Mouse (Mus musculus): Measurements from ENCODE around the gene Zfp385a. TPM values are rescaled to one million over a fixed set of nuclear protein-coding genes. Genes with fewer than 3 reads are reported as not detected.

The Zfp385a gene
- polyA plus RNA-seq (2012) = 312 and 339 TPM in 2 replicates

GRCm38 (mm10) chr15:103339961-103340337 lies at the start of gene Zfp385a:
Gene Zfp385a, minus strand, starts transcription at chr15:103340093.

DNA sequence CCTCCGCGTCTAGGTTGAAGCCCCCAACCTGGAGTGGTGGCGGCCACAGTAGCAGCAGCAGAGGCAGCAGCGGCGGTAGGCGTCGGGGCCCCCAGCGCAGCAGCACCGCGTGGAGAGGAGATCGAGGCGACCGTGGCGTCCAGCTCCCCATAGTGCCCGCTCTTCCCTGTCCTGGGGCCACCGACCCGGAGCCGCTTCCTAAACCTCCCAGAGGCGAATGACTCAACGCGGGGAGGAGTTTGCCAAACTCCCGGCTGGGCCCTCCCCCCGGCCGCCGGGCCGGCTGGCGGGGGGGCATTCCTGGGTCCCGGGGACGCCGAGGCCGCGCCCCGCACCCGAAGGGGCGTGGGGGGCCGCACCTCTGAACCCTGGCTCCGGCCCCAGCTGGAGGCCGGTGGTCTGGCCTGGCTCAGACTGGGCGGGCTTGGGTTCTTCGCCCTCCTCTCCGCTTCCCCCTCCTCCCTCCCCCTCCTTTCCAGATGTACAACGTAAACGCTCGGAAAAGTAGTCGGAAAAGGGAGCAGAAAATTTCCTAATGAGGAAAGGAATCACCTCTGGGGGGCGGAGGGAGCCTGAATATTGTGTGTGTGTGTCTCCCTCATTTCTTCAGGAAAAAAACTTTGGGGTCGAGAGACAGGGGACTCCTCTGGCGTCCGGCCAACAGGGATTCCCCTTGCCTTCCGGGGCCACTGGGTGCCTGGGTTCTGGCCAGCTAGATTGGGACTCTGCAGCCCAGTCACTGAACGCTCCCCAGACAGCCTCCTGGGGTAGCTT lies 26.7 kb upstream of the Zfp385a start, which contains the start of gene Itga5:
Gene Itga5, minus strand, starts transcription at position 388 of the 774 bp plus-strand sequence.

DNA sequence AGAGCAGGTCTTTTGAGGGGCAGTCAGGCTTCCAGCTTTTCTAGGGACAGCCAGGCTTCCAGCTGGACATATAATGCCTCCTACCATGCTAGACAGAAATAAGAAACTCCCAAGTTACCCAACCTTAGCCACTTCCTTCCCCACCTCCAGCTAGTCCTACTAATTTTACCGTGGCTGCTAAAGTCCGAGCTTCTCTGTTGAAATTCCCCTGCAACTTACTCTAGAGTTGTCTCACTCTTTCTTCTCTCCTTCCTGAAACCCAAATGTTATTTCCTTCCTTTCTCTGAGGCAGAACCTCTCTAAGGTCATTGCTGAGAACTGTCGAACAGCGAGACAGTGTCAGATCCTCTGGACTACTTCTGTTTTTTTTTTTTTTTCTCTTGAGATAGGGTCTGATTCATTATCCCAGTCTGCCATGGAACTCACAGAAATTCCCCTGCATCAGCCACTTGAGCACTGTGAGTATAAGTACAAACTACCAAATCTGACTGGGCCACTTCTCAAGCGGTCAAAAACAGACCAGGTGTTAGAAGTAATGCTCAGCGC lies 29.5 kb downstream of the Zfp385a start, which contains the start of gene Gpr84:
Gene Gpr84, minus strand, starts transcription at position 248 of the 546 bp plus-strand sequence.

DNA sequence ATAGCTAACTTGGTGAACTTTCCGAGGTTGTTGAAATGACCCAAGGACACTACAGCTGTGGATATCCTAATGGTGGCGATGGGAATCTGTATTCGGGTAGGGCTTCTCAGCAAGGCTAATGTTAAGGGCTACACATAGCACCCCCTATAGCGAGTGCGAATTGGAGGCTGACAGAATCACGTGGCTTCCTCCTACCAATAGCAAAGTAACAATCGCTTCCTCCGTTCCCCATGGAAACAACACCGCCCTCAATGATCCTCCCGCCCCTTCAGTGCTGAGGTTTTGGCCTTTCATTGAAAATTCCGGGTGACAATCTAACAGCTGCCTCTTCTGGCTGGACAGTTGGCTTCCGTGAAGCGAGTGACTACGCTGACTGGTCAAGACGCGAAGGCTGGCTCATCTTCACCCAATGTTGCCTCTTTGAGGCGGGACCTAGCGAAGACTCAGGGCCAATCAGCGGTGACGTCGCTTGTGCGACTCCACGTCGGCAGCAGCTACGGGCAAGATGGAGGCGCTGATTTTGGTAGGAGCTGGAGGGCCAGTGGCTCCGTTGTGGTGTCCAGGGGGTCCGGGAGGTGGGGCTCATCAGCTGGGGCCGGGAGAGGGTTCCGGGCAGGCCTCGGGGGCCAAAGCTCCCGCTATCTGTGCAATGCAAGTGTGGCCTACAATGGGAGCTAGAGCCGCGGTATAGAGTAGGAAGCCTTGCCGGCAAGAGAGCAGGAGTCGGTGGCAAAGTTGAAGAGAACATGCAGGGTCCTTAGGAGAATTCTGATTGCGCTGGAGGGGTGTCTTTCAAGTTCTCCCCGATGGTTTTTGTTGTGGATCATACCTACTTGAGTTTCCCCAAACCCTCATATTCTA lies 67.2 kb downstream of the Zfp385a start, which contains the start of gene Copz1:
Gene Copz1, plus strand, starts transcription at position 296 of the 861 bp plus-strand sequence.

Other genes with a start within 250 kb of the Zfp385a start
- 0.66 and 1.4 TPM in 2 replicates for gene Smug1, start 173.0 kb downstream of the Zfp385a start, polyA plus RNA-seq (2012)
- 1.6 and 1.8 TPM in 2 replicates for gene Cbx5, start 100.3 kb downstream of the Zfp385a start, polyA plus RNA-seq (2012)
- gene Hnrnpa1, start 99.7 kb downstream of the Zfp385a start, polyA plus RNA-seq (2012) = 133 and 198 TPM in 2 replicates
- gene Nfe2, start 81.7 kb downstream of the Zfp385a start, polyA plus RNA-seq (2012) = 84.3 and 91.5 TPM in 2 replicates
- gene Copz1, start 67.4 kb downstream of the Zfp385a start, polyA plus RNA-seq (2012) = 35.9 and 39.4 TPM in 2 replicates
- gene Gpr84, start 29.5 kb downstream of the Zfp385a start, polyA plus RNA-seq (2012) = 2.2 TPM in 2 replicates
- gene Itga5, start 26.7 kb upstream of the Zfp385a start, polyA plus RNA-seq (2012) = 39.3 and 41.5 TPM in 2 replicates
- gene Gtsf1, start 90.4 kb upstream of the Zfp385a start, polyA plus RNA-seq (2012) = not detected in 2 replicates
- not detected in 2 replicates for gene Gtsf2, start 108.4 kb upstream of the Zfp385a start, polyA plus RNA-seq (2012)
- 20.6 and 30.3 TPM in 2 replicates for gene Nckap1l, start 113.7 kb upstream of the Zfp385a start, polyA plus RNA-seq (2012)
- gene Pde1b, start 162.9 kb upstream of the Zfp385a start, polyA plus RNA-seq (2012) = 4.4 and 8.3 TPM in 2 replicates
- not detected in 2 replicates for gene Ppp1r1a, start 197.9 kb upstream of the Zfp385a start, polyA plus RNA-seq (2012)
- not detected in 2 replicates for gene Glycam1, start 225.0 kb upstream of the Zfp385a start, polyA plus RNA-seq (2012)

All from megakaryocyte-erythroid progenitor cell, adult 5 weeks (primary cell).